Mouse (Mus musculus) lung, embryonic 16.5 days (tissue): ENCODE data around the gene Rarb. TPM values are rescaled to one million over a fixed set of nuclear protein-coding genes. Genes with fewer than 3 reads are reported as not detected.

Experiments used
- ATAC-seq: fragments of 200-750 bp; cut with Nextera tagmentation; 2 replicates; pipeline ENCODE4 v1.8.0; 2017; ENCODE audit warnings: low read depth, mild to moderate bottlenecking, moderate library complexity
- H3K27ac ChIP-seq: fragments of 300-500 bp; sonication (generic); 2 replicates; pipeline ENCODE4 v1.5.1; 2014; ENCODE audit warnings: mild to moderate bottlenecking, control low read depth, low read length
- H3K27me3 ChIP-seq: fragments of 300-500 bp; sonication (generic); 2 replicates; pipeline ENCODE4 v1.6.1; 2014; ENCODE audit warnings: low read depth, low read length, mixed read lengths; ENCODE audit not compliant: control insufficient read depth, insufficient read depth
- H3K36me3 ChIP-seq: fragments of 300-500 bp; sonication (generic); 2 replicates; pipeline ENCODE4 v1.6.1; 2014; ENCODE audit warnings: low read length; ENCODE audit not compliant: control insufficient read depth, insufficient read depth
- H3K4me1 ChIP-seq: fragments of 300-500 bp; sonication (generic); replicated peaks from 2 replicates; pipeline ENCODE4 v1.6.1; 2014; ENCODE audit warnings: low read length, mixed read lengths; ENCODE audit not compliant: control insufficient read depth, insufficient read depth
- H3K4me2 ChIP-seq: fragments of 300-500 bp; sonication (generic); 2 replicates; pipeline ENCODE4 v1.6.1; 2014; ENCODE audit warnings: low read depth, low read length, control low read depth
- H3K4me3 ChIP-seq: fragments of 300-500 bp; sonication (generic); 2 replicates; pipeline ENCODE4 v1.5.1; 2014; ENCODE audit warnings: mild to moderate bottlenecking, low read length, control low read depth
- H3K9ac ChIP-seq: fragments of 300-500 bp; sonication (generic); 2 replicates; pipeline ENCODE4 v1.6.1; 2014; ENCODE audit warnings: low read length, control low read depth
- H3K9me3 ChIP-seq: fragments of 300-500 bp; sonication (generic); 2 replicates; pipeline ENCODE4 v1.6.1; 2016; ENCODE audit warnings: low read length; ENCODE audit not compliant: control insufficient read depth
- WGBS: fragments of 180-500 bp; shearing (Covaris S2); extraction: QIAGEN DNeasy Blood & Tissue Kit; methylation state at CpG from one replicate; pipeline ENCODE4 v1.1.7; 2014; 5-methylcytosine and 5-hydroxymethylcytosine counted together
- polyA plus RNA-seq: library from polyadenylated mRNA; unstranded; fragments of >200 nt; fragmentation: Nextera tagmentation; extraction: Ambion mirVana; gene quantifications from 2 replicates; pipeline ENCODE4 v1.2.1, GENCODE M21; 2015

The Rarb gene
- polyA plus RNA-seq, 1 experiment from 2014 or later: 10.8 TPM

- no peak overlapping the region for H3K4me2 ChIP-seq
- H3K9ac ChIP-seq: no peak overlapping the region
- no peak overlapping the region for H3K4me3 ChIP-seq
- H3K4me1 ChIP-seq: peaks cover 5% of the 10 kb centered on the region
- H3K9me3 ChIP-seq: no peaks in the 10 kb centered on the region
- H3K36me3 ChIP-seq: no peaks in the 10 kb centered on the region
- WGBS: 20% methylated on average over 8 of the region's 8 CpGs
- no peaks in the 10 kb centered on the region for H3K27me3 ChIP-seq
- no peak for ATAC-seq
- no peak overlapping the region for H3K27ac ChIP-seq
Observed at GRCm38 (mm10) chr14:16604469-16605064, 214.4 kb downstream of the Rarb start.

GRCm38 (mm10) chr14:16603040-16603590 is 215.8 kb downstream of the Rarb start:
- Histone ChIP-seq H3K4me3 (no peak overlapping the region), H3K9ac (no peak overlapping the region), H3K27ac (no peak overlapping the region), H3K27me3 (no peaks in the 10 kb centered on the region), H3K9me3 (no peaks in the 10 kb centered on the region), H3K4me2 (no peak overlapping the region), H3K4me1 (peaks cover 7% of the 10 kb centered on the region), H3K36me3 (no peaks in the 10 kb centered on the region)
- 20% methylated on average over 5 of the region's 5 CpGs for WGBS
- no peak for ATAC-seq

GRCm38 (mm10) chr14:16599224-16599623 is 219.7 kb downstream of the Rarb start:
- H3K27me3 ChIP-seq: no peaks in the 10 kb centered on the region
- H3K36me3 ChIP-seq: no peaks in the 10 kb centered on the region
- no peak overlapping the region for H3K4me2 ChIP-seq
- 73% methylated on average over 7 of the region's 7 CpGs for WGBS
- no peak overlapping the region for H3K4me3 ChIP-seq
- no peak for ATAC-seq
- H3K27ac ChIP-seq: no peak overlapping the region
- no peak overlapping the region for H3K9ac ChIP-seq
- H3K9me3 ChIP-seq: no peaks in the 10 kb centered on the region
- peaks cover 9% of the 10 kb centered on the region for H3K4me1 ChIP-seq

- Histone ChIP-seq H3K9me3 (no peaks in the 10 kb centered on the region), H3K4me3 (no peak overlapping the region), H3K36me3 (no peaks in the 10 kb centered on the region), H3K4me2 (no peak overlapping the region), H3K4me1 (peaks cover 7% of the 10 kb centered on the region), H3K27ac (no peak overlapping the region; the same call in 1 of the 2 replicates), H3K9ac (no peak overlapping the region), H3K27me3 (no peaks in the 10 kb centered on the region)
- 0 out of 2 replicates have a peak, but pooled peaks have one; percentile 23 for ATAC-seq
- 20% methylated on average over 4 of the region's 4 CpGs for WGBS
Observed at GRCm38 (mm10) chr14:16598074-16598501, 220.9 kb downstream of the Rarb start.

DNA sequence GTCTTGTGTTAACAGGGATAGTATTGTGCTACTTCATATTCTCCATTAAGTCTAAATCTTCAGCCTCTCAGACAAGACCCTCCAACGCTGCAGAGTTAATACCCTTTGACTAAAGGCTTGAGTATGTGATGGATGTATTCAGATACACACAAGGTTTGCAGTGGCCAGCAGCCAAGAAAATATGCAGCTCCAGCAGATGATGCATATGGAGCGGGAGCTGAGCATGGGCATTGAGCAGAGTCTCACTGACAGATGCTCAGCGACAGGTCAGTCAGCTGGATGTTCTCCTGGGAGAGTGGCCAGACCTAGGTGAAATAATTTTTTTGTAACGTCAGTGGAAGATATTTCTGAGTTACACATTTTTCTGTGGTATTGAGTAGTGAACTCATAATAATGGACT is 229.8 kb downstream of the Rarb start:
- WGBS: 53% methylated on average over 4 of the region's 4 CpGs
- Histone ChIP-seq H3K36me3 (no peaks in the 10 kb centered on the region), H3K27me3 (no peaks in the 10 kb centered on the region), H3K4me2 (no peak overlapping the region), H3K4me3 (no peak overlapping the region), H3K9ac (no peak overlapping the region), H3K4me1 (peaks cover 3% of the 10 kb centered on the region; the same call in 1 of the 2 replicates), H3K9me3 (no peaks in the 10 kb centered on the region), H3K27ac (no peak overlapping the region)
- no peak for ATAC-seq

GRCm38 (mm10) chr14:16578100-16578499 is 240.9 kb downstream of the Rarb start:
- H3K27ac ChIP-seq: no peak overlapping the region
- H3K4me3 ChIP-seq: no peak overlapping the region
- H3K27me3 ChIP-seq: no peaks in the 10 kb centered on the region
- no peak overlapping the region for H3K4me2 ChIP-seq
- ATAC-seq: no peak
- no peak overlapping the region for H3K9ac ChIP-seq
- H3K36me3 ChIP-seq: no peaks in the 10 kb centered on the region
- H3K9me3 ChIP-seq: no peaks in the 10 kb centered on the region
- H3K4me1 ChIP-seq: peaks cover 5% of the 10 kb centered on the region

GRCm38 (mm10) chr14:16577049-16577448 is 241.9 kb downstream of the Rarb start:
- no peak overlapping the region for H3K4me2 ChIP-seq
- H3K4me1 ChIP-seq: peaks cover 10% of the 10 kb centered on the region
- no peak overlapping the region for H3K27ac ChIP-seq
- 38% methylated on average over 1 of the region's 1 CpGs for WGBS
- no peak overlapping the region for H3K4me3 ChIP-seq
- no peak for ATAC-seq
- H3K9me3 ChIP-seq: no peaks in the 10 kb centered on the region
- H3K36me3 ChIP-seq: no peaks in the 10 kb centered on the region
- no peak overlapping the region for H3K9ac ChIP-seq
- no peaks in the 10 kb centered on the region for H3K27me3 ChIP-seq

- Histone ChIP-seq H3K4me2 (peak overlapping the region; percentile 93), H3K4me3 (peak overlapping the region; percentile 72), H3K4me1 (peaks cover 16% of the 10 kb centered on the region), H3K27ac (peak overlapping the region; percentile 85), H3K9ac (peak overlapping the region; percentile 80), H3K9me3 (no peaks in the 10 kb centered on the region), H3K27me3 (no peaks in the 10 kb centered on the region), H3K36me3 (no peaks in the 10 kb centered on the region)
- peak; percentile 94 for ATAC-seq
- under 1% methylated on average over 52 of the region's 52 CpGs for WGBS
Observed at GRCm38 (mm10) chr14:16574925-16575721, 243.8 kb downstream of the Rarb start.

- H3K4me2 ChIP-seq: peak overlapping the region; percentile 93
- peak overlapping the region; percentile 35; the same call in 1 of the 2 replicates for H3K9ac ChIP-seq
- H3K27ac ChIP-seq: no peak overlapping the region
- WGBS: 35% methylated on average over 6 of the region's 6 CpGs
- no peak for ATAC-seq
- H3K27me3 ChIP-seq: no peaks in the 10 kb centered on the region
- H3K36me3 ChIP-seq: no peaks in the 10 kb centered on the region
- H3K4me3 ChIP-seq: peak overlapping the region; percentile 72
- no peaks in the 10 kb centered on the region for H3K9me3 ChIP-seq
- peaks cover 18% of the 10 kb centered on the region for H3K4me1 ChIP-seq
Observed at GRCm38 (mm10) chr14:16573475-16574171, 245.3 kb downstream of the Rarb start.
